Mouse (Mus musculus): ENCODE results near the gene Pspn. TPM values are rescaled to one million over a fixed set of nuclear protein-coding genes. Genes with fewer than 3 reads are reported as not detected.

Gene Pspn
- not detected in 2 replicates for polyA plus RNA-seq (2016; fragmentation: Nextera tagmentation; extraction: Ambion mirVana)

DNA sequence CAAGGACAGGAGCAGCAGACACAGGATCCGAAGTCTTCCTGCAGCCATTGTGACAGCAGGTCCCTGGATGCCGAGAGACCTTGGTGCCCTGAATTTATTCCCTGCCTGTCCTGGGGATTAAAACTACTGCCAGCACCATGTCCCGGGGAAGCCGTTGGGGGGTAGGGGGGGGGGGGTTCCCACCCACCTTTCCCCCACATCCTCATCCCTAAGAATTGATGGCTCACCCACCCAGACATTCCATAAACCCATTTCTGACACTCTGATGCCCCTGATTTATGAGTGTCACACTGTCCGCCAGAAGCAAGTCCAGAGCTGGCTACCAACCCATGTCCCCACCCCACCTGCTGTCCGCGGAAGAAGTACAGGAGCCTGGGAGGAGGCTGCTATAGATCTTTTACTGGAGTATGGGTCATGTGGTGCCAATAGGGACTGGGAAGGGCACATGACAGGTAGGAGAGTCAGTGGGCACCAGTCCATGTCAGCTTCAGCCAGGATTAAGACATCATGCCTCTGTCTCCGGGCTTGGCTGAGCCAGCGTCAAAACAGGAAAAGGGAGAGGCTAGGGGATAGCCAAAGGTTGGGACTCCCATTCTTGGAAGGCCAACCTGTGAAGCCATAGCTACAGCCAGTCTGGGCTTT lies at the start of gene Pspn:
Gene Pspn, minus strand, starts transcription at position 51 of the 642 bp plus-strand sequence.
- Histone ChIP-seq H3K36me3 (peaks cover 52% of the 10 kb centered on the region), H3K9ac (no peak within 1 kb of the TSS), H3K27ac (no peak within 1 kb of the TSS; the same call in 1 of the 2 replicates), H3K4me3 (no peak within 1 kb of the TSS), H3K4me1 (peaks cover 8% of the 10 kb centered on the region), H3K9me3 (no peaks in the 10 kb centered on the region), H3K27me3 (no peaks in the 10 kb centered on the region), H3K4me2 (replicated peaks) (no peak within 1 kb of the TSS)
- whole genome bisulfite sequencing = 88% methylated on average over 9 of the region's 9 CpGs
- ATAC-seq (ENCODE audit: insufficient number of reproducible peaks, insufficient read depth, low FRiP score, low TSS enrichment) = no peak

DNA sequence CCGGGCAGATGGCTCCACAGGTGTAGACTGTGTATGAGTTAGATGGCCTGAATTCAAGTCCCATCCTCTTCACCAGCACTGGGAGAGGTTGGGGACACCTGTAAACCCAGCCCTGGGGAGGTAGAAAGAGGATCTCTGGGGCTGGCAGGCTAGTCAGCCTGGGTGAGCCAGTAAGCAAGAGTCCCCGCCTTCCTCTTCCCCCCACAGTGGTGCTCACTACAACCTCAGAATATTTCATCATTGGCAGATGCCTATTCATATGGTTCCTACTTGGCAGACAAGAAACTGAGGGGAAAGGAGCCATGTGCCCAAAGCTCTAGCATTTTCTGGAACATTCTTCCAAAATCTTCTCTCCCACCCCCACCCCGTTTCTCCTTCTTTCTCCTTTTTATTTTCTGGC lies 49.0 kb upstream of the Pspn start:
- Histone ChIP-seq H3K4me1 (no peaks in the 10 kb centered on the region), H3K27me3 (no peaks in the 10 kb centered on the region), H3K36me3 (peaks cover 12% of the 10 kb centered on the region; the same call in 1 of the 2 replicates), H3K4me3 (no peak overlapping the region), H3K27ac (no peak overlapping the region), H3K9me3 (no peaks in the 10 kb centered on the region), H3K4me2 (replicated peaks) (no peak overlapping the region), H3K9ac (no peak overlapping the region)
- no peak for ATAC-seq (ENCODE audit: insufficient number of reproducible peaks, insufficient read depth, low FRiP score, low TSS enrichment)
- 87% methylated on average over 3 of the region's 3 CpGs for WGBS

DNA sequence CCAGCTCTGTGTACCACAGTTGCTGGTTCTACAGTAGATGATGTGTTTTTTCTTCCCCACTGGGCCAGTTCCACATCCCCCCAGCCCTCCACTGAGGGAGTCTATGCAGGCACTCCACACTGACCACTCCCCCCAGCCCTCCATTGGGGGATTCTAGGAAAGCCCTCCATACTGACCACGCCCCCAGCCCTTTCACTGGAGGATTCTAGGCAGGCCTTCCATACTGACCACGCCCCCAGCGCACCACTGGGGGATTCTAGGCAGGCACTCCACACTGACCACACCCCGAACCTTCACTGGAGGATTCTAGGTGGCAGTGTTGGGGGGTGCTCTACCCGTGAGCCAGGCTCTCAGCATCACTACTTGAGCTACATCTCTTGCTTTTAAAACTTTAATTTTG lies 47.6 kb upstream of the Pspn start:
- no peak overlapping the region for H3K4me3 ChIP-seq
- WGBS = 35% methylated on average over 5 of the region's 5 CpGs
- no peak overlapping the region for H3K27ac ChIP-seq
- no peaks in the 10 kb centered on the region for H3K9me3 ChIP-seq
- no peak overlapping the region for H3K4me2 ChIP-seq (replicated peaks)
- no peak; the same call in 1 of the 2 replicates for ATAC-seq (ENCODE audit: insufficient number of reproducible peaks, insufficient read depth, low FRiP score, low TSS enrichment)
- H3K4me1 ChIP-seq = no peaks in the 10 kb centered on the region
- peaks cover 4% of the 10 kb centered on the region; the same call in 1 of the 2 replicates for H3K36me3 ChIP-seq
- H3K9ac ChIP-seq = no peak overlapping the region
- no peaks in the 10 kb centered on the region for H3K27me3 ChIP-seq

DNA sequence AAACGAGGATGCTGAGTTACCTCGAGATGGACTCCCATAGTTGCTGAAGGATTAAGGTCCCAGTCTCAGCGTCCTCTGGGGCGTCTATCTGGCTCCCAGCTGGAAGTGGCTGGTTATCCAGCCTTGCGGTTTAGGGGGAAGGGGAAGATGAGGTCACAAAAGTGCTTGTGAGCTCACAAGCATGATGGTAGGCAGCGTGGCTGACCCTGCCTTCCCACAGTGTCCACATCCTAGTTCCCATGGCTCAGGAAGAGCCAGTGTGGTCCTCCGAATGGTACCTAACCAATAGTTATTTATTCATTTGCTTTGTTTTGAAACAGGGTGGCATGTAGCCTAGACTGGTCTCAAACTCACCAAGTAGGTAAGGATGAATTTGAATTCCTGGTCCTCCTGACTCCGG lies 41.7 kb upstream of the Pspn start, which contains the start of gene Slc25a41:
Gene Slc25a41, minus strand, starts transcription at position 101 of the 400 bp plus-strand sequence.
- Histone ChIP-seq H3K4me2 (replicated peaks) (no peak within 1 kb of the TSS), H3K27me3 (peaks cover 8% of the 10 kb centered on the region), H3K4me1 (no peaks in the 10 kb centered on the region), H3K9me3 (no peaks in the 10 kb centered on the region), H3K9ac (no peak within 1 kb of the TSS), H3K4me3 (no peak within 1 kb of the TSS), H3K36me3 (no peaks in the 10 kb centered on the region), H3K27ac (no peak within 1 kb of the TSS)
- WGBS = 70% methylated on average over 8 of the region's 8 CpGs
- ATAC-seq (ENCODE audit: insufficient number of reproducible peaks, insufficient read depth, low FRiP score, low TSS enrichment) = no peak

DNA sequence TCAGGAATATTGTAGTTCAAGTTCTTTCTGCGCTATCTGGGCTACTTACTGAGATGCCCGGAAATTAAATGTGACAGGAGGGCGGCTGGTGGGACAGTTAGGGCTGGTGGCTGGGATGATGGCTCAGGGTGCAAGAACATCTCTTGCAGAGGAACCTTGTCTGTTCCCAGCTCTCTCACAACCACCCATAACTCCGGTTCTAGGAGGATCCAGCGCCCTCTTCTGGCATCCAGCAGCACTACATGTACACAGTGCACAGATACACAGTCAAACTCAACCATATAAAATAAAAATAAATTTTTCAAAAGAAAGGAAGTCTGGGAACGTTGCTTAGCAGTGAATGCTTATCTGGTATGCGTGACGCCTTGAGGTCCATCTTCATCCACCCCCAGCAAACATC lies 39.2 kb upstream of the Pspn start:
- Histone ChIP-seq H3K9ac (no peak overlapping the region), H3K4me2 (replicated peaks) (no peak overlapping the region), H3K4me1 (no peaks in the 10 kb centered on the region), H3K36me3 (no peaks in the 10 kb centered on the region), H3K27me3 (peaks cover 8% of the 10 kb centered on the region), H3K27ac (no peak overlapping the region), H3K4me3 (no peak overlapping the region), H3K9me3 (no peaks in the 10 kb centered on the region)
- no peak for ATAC-seq (ENCODE audit: insufficient number of reproducible peaks, insufficient read depth, low FRiP score, low TSS enrichment)
- 35% methylated on average over 8 of the region's 8 CpGs for WGBS

DNA sequence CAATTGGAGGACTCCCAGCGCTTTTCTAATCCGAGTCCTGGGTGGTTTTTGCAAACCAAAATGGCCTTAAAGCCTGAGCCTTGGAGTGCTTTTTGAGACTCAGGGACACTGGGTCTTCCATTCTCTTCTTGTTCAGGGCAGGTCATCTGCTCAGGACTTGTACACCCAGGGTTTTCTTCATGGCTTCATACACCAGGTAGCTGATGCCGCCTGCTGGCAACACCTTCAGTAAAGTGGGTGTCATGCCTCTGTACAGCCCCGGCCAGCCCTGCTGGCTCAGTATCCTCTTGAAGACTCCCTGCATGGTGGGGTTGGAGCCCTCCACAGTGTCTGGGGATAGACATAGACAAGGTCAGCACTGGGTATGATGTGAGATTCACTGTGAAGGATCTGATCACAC lies 33.0 kb upstream of the Pspn start:
- Histone ChIP-seq H3K27me3 (0 out of 2 replicates have a peak, but pooled peaks cover under 1% of the 10 kb centered on the region), H3K36me3 (peaks cover 11% of the 10 kb centered on the region), H3K9ac (no peak overlapping the region), H3K4me2 (replicated peaks) (peak overlapping the region; percentile 57; the same call in 1 of the 2 replicates), H3K27ac (peak overlapping the region; percentile 84), H3K4me1 (peaks cover 11% of the 10 kb centered on the region), H3K4me3 (0 out of 2 replicates have a peak overlapping the region, but pooled peaks have one; percentile 37), H3K9me3 (no peaks in the 10 kb centered on the region)
- 85% methylated on average over 4 of the region's 4 CpGs for WGBS
- no peak for ATAC-seq (ENCODE audit: insufficient number of reproducible peaks, insufficient read depth, low FRiP score, low TSS enrichment)

DNA sequence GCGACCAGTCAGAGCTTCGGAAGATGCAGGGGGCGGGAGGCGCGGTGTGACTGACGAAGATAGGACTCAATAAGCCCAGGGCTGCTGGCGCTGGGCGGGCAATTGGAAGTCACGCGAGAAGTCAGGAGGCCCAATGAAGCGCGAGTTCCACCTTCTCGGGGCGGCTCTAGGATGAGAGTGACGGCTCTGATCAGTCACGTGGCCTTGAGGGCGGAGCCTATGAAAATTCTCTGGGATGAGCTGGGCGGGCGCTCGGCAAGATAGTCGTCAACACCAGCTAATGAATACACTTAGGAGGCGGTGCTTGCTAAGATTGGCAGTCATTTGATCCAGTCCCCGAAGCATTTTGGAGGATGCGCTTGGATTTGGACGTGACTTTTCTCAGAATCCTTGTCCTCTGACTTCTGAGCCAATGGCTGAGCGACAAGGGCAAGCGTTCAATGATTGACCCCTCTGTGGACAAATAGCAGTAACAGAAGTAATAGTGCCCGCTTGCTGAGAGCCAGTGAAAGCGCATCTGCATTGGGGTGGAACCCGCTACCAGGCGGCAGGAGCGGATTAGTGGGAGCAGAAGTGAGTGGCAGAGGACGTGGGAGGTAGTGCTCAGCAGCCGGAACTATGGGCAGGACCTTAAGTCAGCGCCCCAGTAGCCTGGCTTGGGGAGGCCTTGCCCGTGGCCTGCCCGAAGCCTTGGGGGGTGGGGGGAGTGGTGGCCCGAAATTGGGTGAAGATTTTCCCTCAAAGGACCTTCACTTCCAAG lies 32.0 kb upstream of the Pspn start:
- H3K9ac ChIP-seq = peak overlapping the region; percentile 16; the same call in 1 of the 2 replicates
- peaks cover 11% of the 10 kb centered on the region for H3K4me1 ChIP-seq
- no peaks in the 10 kb centered on the region for H3K9me3 ChIP-seq
- no peaks in the 10 kb centered on the region for H3K27me3 ChIP-seq
- H3K36me3 ChIP-seq = peaks cover 21% of the 10 kb centered on the region
- under 1% methylated on average over 38 of the region's 38 CpGs for WGBS
- H3K27ac ChIP-seq = peak overlapping the region; percentile 84
- peak; percentile 100 for ATAC-seq (ENCODE audit: insufficient number of reproducible peaks, insufficient read depth, low FRiP score, low TSS enrichment)
- peak overlapping the region; percentile 91 for H3K4me3 ChIP-seq
- H3K4me2 ChIP-seq (replicated peaks) = peak overlapping the region; percentile 57

DNA sequence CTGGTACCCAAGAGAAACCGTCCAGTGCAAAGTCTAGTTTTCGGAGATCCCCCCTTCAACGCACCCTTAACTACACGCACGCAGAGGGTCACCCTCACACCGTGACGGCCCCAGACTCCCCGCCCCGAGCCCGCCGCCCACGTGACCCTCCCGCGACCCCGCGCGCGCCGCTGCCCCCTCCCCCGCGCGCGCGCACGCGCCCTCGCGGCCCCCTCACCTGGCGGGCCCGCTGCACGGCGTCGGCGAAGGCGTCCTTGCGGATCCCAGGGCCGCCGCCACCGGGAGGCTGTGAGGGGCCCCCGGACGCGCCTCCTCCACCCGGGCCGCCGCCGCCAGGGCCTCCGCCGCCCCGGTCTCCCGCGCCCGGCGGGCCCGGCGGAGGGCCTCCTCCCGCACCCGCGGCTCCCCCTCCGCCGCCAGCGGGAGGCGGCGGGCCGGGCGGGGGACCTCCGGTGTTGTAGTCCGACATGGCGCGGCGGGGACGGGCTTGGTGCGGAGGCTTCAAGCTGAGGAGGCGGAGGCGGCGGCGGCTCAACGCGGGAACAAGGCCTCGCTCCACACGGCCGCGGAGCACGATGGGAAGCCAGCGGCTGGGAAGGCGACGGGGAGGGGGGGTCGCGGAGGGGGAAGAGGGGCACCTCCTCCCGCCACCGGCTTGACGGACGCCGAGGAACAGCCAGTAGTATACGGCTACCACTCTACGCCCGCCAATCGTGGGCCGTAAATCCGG lies 31.3 kb upstream of the Pspn start, which contains the start of gene Khsrp:
Gene Khsrp, minus strand, starts transcription at position 592 of the 730 bp plus-strand sequence.
- Histone ChIP-seq H3K27ac (peak within 1 kb of the TSS; percentile 94), H3K4me3 (peak within 1 kb of the TSS; percentile 91), H3K4me2 (replicated peaks) (peak within 1 kb of the TSS; percentile 94), H3K36me3 (peaks cover 28% of the 10 kb centered on the region), H3K27me3 (no peaks in the 10 kb centered on the region), H3K9ac (peak within 1 kb of the TSS; percentile 100), H3K9me3 (no peaks in the 10 kb centered on the region), H3K4me1 (peaks cover 11% of the 10 kb centered on the region)
- WGBS = under 1% methylated on average over 77 of the region's 99 CpGs
- ATAC-seq (ENCODE audit: insufficient number of reproducible peaks, insufficient read depth, low FRiP score, low TSS enrichment) = no peak

DNA sequence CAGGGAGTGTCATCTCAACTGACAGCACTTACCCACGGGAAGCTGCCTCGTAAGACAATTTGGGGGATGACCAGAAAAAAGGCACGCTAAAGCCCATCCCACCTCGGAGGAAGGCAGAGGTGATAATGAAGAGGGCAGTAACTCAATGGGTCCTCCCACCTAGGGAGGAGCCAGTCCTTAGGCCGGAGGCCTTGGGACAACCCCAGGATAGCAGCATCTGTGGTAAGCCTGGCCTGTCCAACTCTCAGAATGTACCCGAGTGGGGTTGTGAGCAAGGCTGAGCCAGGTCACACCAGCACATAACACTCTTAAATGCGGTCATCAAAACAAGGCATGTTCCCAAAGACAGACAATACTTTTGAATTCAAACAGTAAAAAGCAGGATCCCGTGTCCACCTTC lies 29.9 kb upstream of the Pspn start:
- Histone ChIP-seq H3K36me3 (peaks cover 42% of the 10 kb centered on the region), H3K9me3 (no peaks in the 10 kb centered on the region), H3K27me3 (no peaks in the 10 kb centered on the region), H3K4me3 (peak overlapping the region; percentile 91), H3K4me2 (replicated peaks) (peak overlapping the region; percentile 94), H3K4me1 (peaks cover 11% of the 10 kb centered on the region), H3K9ac (peak overlapping the region; percentile 100), H3K27ac (no peak overlapping the region)
- no peak for ATAC-seq (ENCODE audit: insufficient number of reproducible peaks, insufficient read depth, low FRiP score, low TSS enrichment)
- WGBS = 52% methylated on average over 8 of the region's 8 CpGs

DNA sequence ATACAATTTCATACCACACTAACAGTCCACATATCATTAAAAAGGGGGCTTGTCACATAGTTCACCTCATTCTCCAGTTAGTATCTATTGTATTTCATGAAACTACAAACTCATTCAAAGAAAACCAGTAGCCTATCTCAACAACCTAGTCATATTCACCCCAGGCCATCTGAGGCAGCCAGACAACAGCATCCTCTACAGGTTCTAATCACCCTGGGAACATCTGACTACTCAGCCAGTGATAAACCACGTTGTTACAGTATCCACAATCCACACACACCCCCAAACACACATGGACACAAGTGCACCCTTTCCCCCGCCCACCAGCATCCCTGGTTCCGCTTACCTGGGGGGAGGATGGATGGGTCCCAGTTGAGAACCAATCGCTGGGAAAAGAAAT lies 27.7 kb upstream of the Pspn start:
- no peak overlapping the region for H3K4me2 ChIP-seq (replicated peaks)
- WGBS = 91% methylated on average over 4 of the region's 4 CpGs
- H3K4me1 ChIP-seq = peaks cover 11% of the 10 kb centered on the region
- H3K4me3 ChIP-seq = no peak overlapping the region
- no peak overlapping the region for H3K9ac ChIP-seq
- H3K27ac ChIP-seq = no peak overlapping the region
- no peak for ATAC-seq (ENCODE audit: insufficient number of reproducible peaks, insufficient read depth, low FRiP score, low TSS enrichment)
- H3K9me3 ChIP-seq = no peaks in the 10 kb centered on the region
- no peaks in the 10 kb centered on the region for H3K27me3 ChIP-seq
- peaks cover 64% of the 10 kb centered on the region for H3K36me3 ChIP-seq

DNA sequence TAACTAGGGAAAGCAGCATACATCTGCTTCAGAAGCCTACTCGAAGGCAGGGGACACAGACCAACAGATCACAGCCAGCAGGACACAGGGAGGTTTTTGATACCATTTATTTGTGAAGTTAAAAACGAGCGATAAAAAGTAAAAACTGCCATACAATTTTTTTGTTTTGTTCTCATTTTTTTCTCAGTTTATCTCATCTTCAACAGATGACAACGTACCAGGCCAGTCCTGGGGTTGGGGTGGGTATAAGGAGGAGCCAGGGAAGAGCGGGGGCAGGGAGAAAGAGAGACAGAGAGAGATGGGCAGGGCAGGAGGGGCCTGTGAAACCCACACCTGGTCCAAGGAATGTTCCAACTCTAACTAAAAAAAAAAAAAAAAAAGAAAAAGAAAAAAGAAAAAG lies 21.1 kb upstream of the Pspn start:
- Histone ChIP-seq H3K9me3 (no peaks in the 10 kb centered on the region), H3K36me3 (peaks cover 65% of the 10 kb centered on the region), H3K4me1 (no peaks in the 10 kb centered on the region), H3K9ac (no peak overlapping the region), H3K4me2 (replicated peaks) (no peak overlapping the region), H3K27me3 (no peaks in the 10 kb centered on the region), H3K4me3 (no peak overlapping the region), H3K27ac (no peak overlapping the region)
- 90% methylated on average over 5 of the region's 5 CpGs for WGBS
- ATAC-seq (ENCODE audit: insufficient number of reproducible peaks, insufficient read depth, low FRiP score, low TSS enrichment) = no peak
